Mouse (Mus musculus): ENCODE measurements around the gene Reep3.

DNA sequence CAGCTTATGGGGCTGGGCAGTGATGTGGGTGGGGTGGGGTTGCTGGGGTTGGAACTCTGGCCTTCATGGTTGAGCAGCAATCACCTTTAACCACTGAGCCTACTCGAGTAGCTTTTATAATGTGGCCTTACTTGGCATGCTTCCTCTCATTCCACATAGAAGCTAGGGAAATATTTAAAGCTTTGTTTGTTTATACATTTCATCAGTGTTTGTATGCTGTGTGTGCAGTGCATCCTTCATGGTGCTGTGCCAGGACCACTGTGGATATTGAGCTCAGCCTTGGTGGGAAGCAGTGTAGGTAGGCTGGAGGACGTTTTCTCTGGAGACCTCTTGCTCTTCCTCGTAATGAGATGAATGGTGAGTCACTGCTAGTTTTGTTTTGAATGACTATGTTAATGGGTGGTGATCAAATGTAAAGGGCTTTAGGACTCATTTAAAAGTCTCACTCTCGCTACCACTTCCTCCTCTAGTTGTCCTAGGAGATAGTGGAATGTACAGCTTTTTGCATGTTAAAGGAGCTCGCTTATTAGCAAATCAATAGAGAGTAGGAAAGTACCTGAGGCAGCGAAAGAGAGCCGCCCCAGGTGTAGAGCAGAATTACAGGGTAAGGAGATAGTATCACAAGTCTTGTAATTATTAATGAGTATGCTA lies 3.4 kb upstream of the Reep3 start:
- TF ChIP-seq POLR2A (IDR thresholded peaks at IDR 0.05; ENCODE audit: insufficient read depth, low read length) (no peak), CTCF (IDR thresholded peaks at IDR 0.05; ENCODE audit: low read depth, low read length) (no peak), EP300 (IDR thresholded peaks at IDR 0.05; ENCODE audit: insufficient read depth, low read depth, low read length) (peak; percentile 91)

Data from ES-Bruce4 (cell line).